Mouse (Mus musculus) C2C12 (cell line): ENCODE measurements around the gene R3hdm4. TPM values are rescaled to one million over a fixed set of nuclear protein-coding genes. Genes with fewer than 3 reads are reported as not detected.

ENCODE experiments used
- H3K27me3 ChIP-seq: one replicate; pipeline ENCODE4 v1.6.1; 2011; ENCODE audit not compliant: control insufficient read depth, insufficient read depth, insufficient read length
- H3K36me3 ChIP-seq: one replicate; pipeline ENCODE4 v1.6.1; 2011; ENCODE audit not compliant: control insufficient read depth, insufficient read depth
- H3K4me3 ChIP-seq: one replicate; pipeline ENCODE4 v1.5.1; 2011; ENCODE audit warnings: mild to moderate bottlenecking, control low read depth; ENCODE audit not compliant: poor library complexity, insufficient read depth, severe bottlenecking
- H3K79me2 ChIP-seq: one replicate; pipeline ENCODE4 v1.6.1; 2011; ENCODE audit not compliant: control insufficient read depth, insufficient read depth
- H3K79me3 ChIP-seq: one replicate; pipeline ENCODE4 v1.6.1; 2011; ENCODE audit warnings: low read depth, control low read depth
- H3ac ChIP-seq: one replicate; pipeline ENCODE3; 2011; ENCODE audit warnings: low read depth; ENCODE audit not compliant: control insufficient read depth, insufficient read length
- CEBPB ChIP-seq: IDR thresholded peaks from one replicate; pipeline ENCODE4 v1.6.1; 2011; ENCODE audit warnings: low read depth, mild to moderate bottlenecking, control low read depth, moderate library complexity
- CTCF ChIP-seq: IDR thresholded peaks from one replicate; pipeline ENCODE4 v1.5.1; 2011; ENCODE audit not compliant: control insufficient read depth, insufficient read depth, insufficient read length
- FOSL1 ChIP-seq: IDR thresholded peaks from one replicate; pipeline ENCODE4 v1.8.0; 2011; ENCODE audit warnings: mild to moderate bottlenecking, low read length; ENCODE audit not compliant: poor library complexity, insufficient read depth, severe bottlenecking
- MAX ChIP-seq: IDR thresholded peaks from one replicate; pipeline ENCODE4 v1.6.1; 2011; ENCODE audit warnings: mild to moderate bottlenecking, control low read depth
- MYOD1 ChIP-seq: IDR thresholded peaks from one replicate; pipeline ENCODE4 v1.6.1; 2011; ENCODE audit warnings: low read depth; ENCODE audit not compliant: control insufficient read depth, insufficient read length
- MYOG ChIP-seq: IDR thresholded peaks from one replicate; pipeline ENCODE4 v1.6.1; 2011; ENCODE audit not compliant: control insufficient read depth, insufficient read length; ENCODE audit errors: extremely low read depth
- USF1 ChIP-seq: IDR thresholded peaks from one replicate; pipeline ENCODE4 v1.6.1; 2011; ENCODE audit warnings: low read depth, mild to moderate bottlenecking, control low read depth, moderate library complexity
- polyA plus RNA-seq: library from polyadenylated mRNA; unstranded; fragments of >200 nt; fragmentation: generic; extraction: Trizol; gene quantifications from one replicate; pipeline ENCODE4 v1.2.1, GENCODE M21; 2012; ENCODE audit warnings: missing spikeins

R3hdm4 gene
- polyA plus RNA-seq, 1 experiment = 46.7 TPM

- Histone ChIP-seq H3K4me3 (no peak overlapping the region), H3K27me3 (no peaks in the 10 kb centered on the region), H3ac (no peak overlapping the region), H3K79me3 (peaks cover 2% of the 10 kb centered on the region), H3K79me2 (peaks cover 28% of the 10 kb centered on the region), H3K36me3 (peaks cover 10% of the 10 kb centered on the region)
- TF ChIP-seq MYOD1 (no peak), CEBPB (no peak), FOSL1 (no peak), CTCF (no peak), MAX (no peak), USF1 (no peak), MYOG (no peak)
These were observed 8.6 kb downstream of the R3hdm4 start for GRCm38 (mm10) chr10:79912412-79912811.

GRCm38 (mm10) chr10:79910556-79910955 lies 10.5 kb downstream of the R3hdm4 start, which contains the start of gene Gm26602:
Gene Gm26602, plus strand, starts transcription at chr10:79910856.
- TF ChIP-seq FOSL1 (no peak), MAX (no peak), CEBPB (no peak), CTCF (no peak), MYOG (no peak), MYOD1 (no peak), USF1 (no peak)
- H3ac ChIP-seq = no peak within 1 kb of the TSS
- H3K4me3 ChIP-seq = no peak within 1 kb of the TSS
- H3K79me2 ChIP-seq = peaks cover 17% of the 10 kb centered on the region
- no peaks in the 10 kb centered on the region for H3K79me3 ChIP-seq
- H3K36me3 ChIP-seq = peaks cover 22% of the 10 kb centered on the region
- no peaks in the 10 kb centered on the region for H3K27me3 ChIP-seq

- Histone ChIP-seq H3K27me3 (no peaks in the 10 kb centered on the region), H3ac (peak overlapping the region; percentile 26), H3K36me3 (peaks cover 30% of the 10 kb centered on the region), H3K79me3 (no peaks in the 10 kb centered on the region), H3K4me3 (no peak overlapping the region), H3K79me2 (peaks cover 4% of the 10 kb centered on the region)
- TF ChIP-seq CEBPB = no peak
- TF ChIP-seq FOSL1 = no peak
- no peak for TF ChIP-seq USF1
- no peak for TF ChIP-seq CTCF
- no peak for TF ChIP-seq MYOD1
- TF ChIP-seq MAX = no peak
- no peak for TF ChIP-seq MYOG
These were observed 11.7 kb downstream of the R3hdm4 start for GRCm38 (mm10) chr10:79909092-79909922.

DNA sequence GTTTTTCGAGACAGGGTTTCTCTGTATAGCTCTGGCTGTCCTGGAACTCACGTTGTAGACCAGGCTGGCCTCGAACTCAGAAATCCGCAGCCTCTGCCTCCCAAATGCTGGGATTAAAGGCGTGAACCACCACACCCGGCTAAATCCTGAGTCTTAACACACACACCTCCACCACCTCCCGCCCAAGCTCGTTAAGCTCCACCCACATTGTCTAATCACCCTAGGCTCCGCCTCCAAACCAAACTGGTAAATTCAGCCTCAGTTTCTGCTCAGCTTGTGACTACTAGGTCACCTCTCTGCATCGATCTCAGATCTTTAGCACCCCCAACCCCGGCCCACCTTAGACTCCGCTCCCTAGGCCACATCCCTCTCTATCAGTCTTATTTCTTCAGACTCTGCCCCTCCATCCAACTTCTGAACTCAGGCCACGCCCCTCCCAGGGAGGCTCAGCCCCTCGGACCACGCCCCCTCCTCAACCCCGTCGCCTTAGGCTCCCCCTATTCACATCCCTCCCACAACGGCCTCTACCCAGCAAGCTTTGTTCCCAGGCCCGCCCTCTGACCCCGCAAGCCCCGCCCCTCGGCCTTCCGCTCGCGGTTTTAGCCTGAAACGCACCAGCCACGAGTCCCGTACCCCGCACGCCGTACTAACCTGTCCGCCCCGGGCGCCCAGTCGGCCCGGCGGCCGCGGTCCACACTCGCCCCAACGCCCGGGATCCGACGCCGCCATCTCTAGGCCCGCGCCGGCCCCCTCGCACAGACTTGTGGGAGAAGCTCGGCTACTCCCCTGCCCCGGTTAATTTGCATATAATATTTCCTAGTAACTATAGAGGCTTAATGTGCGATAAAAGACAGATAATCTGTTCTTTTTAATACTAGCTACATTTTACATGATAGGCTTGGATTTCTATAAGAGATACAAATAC lies 12.6 kb downstream of the R3hdm4 start, which contains the start of gene Med16:
TSS of gene Med16 (minus strand) at position 757 of the 925 bp plus-strand sequence.
- Histone ChIP-seq H3K79me2 (peaks cover 4% of the 10 kb centered on the region), H3K36me3 (peaks cover 30% of the 10 kb centered on the region), H3K4me3 (peak within 1 kb of the TSS; percentile 61)

DNA sequence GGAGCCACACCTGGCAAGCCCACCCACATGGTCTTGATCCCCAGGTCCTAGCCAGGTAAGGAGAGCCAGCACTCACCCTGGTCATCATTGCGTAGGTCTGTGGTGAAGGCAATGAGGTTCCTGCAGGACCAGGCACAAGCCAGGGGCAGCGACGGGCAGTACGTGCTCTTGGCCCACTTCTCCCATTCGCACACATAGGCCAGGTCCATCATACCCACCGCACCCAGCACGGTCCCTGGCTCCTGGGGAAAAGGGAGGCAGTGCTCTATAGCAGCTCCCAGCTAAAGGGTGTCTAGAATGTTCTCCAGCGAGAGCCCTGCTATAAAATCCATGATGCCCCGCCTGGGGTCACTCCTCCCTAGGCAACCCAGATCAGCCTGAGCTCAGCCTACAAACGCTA lies 13.6 kb downstream of the R3hdm4 start:
- Histone ChIP-seq H3K4me3 (no peak overlapping the region), H3K79me3 (no peaks in the 10 kb centered on the region), H3ac (no peak overlapping the region), H3K36me3 (peaks cover 35% of the 10 kb centered on the region), H3K27me3 (no peaks in the 10 kb centered on the region), H3K79me2 (peaks cover 4% of the 10 kb centered on the region)
- TF ChIP-seq CTCF (no peak), FOSL1 (no peak), USF1 (no peak)

More for the DNA sequence above, 12.6 kb downstream of the R3hdm4 start, which contains the start of gene Med16:
- Histone ChIP-seq H3K27me3 (no peaks in the 10 kb centered on the region), H3ac (peak within 1 kb of the TSS; percentile 97), H3K79me3 (no peaks in the 10 kb centered on the region)
- no peak for TF ChIP-seq MYOG
- TF ChIP-seq CEBPB = no peak
- TF ChIP-seq MAX = no peak
- no peak for TF ChIP-seq FOSL1
- no peak for TF ChIP-seq MYOD1
- no peak for TF ChIP-seq USF1
- TF ChIP-seq CTCF = no peak
